Mouse (Mus musculus): ENCODE measurements around the gene Tra2a. TPM values are rescaled to one million over a fixed set of nuclear protein-coding genes. Genes with fewer than 3 reads are reported as not detected.
A peak's percentile ranks its signal among the peaks of the same experiment; 100 is the strongest.

Gene Tra2a
- polyA plus RNA-seq, 1 experiment from 2014 or later = 92.7 TPM

DNA sequence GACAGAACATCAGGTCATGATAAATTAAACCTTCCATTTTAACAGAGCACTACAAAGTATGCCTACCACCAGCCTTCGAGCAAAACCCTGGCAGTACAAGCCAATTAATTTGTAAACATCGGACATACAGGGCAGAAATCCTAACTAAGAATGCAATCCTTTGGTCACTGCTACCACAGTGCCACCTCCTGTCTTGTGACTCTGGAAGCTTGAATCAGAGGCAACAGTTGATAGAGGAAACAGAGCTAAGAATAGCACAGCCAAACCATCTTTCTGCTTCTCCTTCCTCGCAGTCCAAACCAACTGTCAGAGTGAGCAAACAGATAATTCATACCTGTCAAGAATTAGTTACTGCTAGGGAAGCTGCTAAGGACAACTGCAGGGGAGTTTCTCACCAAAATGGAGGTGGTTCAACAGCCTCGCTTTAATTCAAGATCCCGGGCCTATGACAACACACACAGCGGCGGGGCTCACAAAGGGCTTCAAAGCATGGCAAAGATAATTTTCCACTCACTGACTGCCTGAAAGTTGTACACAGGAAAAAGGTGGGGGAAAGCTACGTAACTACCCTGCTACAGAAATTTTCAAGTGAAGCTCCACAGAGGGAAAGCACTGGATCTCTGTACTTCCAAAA lies 55.4 kb downstream of the Tra2a start:
- H3K9ac ChIP-seq = no peak overlapping the region
- H3K9me3 ChIP-seq = no peaks in the 10 kb centered on the region
- H3K4me3 ChIP-seq (replicated peaks) = no peak overlapping the region
- peaks cover 34% of the 10 kb centered on the region for H3K4me1 ChIP-seq
- ATAC-seq (ENCODE audit: insufficient read depth, low FRiP score, low read depth) = no peak
- H3K4me2 ChIP-seq = peak overlapping the region; percentile 1; the same call in 1 of the 2 replicates
- peak overlapping the region; percentile 60; the same call in 1 of the 2 replicates for H3K27ac ChIP-seq
- peaks cover 8% of the 10 kb centered on the region; the same call in 1 of the 2 replicates for H3K36me3 ChIP-seq
- no peaks in the 10 kb centered on the region for H3K27me3 ChIP-seq (replicated peaks)
- 34% methylated on average over 8 of the region's 8 CpGs for WGBS

- no peak overlapping the region for H3K9ac ChIP-seq
- H3K4me1 ChIP-seq = peaks cover 24% of the 10 kb centered on the region
- H3K9me3 ChIP-seq = no peaks in the 10 kb centered on the region
- peaks cover 8% of the 10 kb centered on the region; the same call in 1 of the 2 replicates for H3K36me3 ChIP-seq
- H3K4me2 ChIP-seq = no peak overlapping the region
- H3K27me3 ChIP-seq (replicated peaks) = no peaks in the 10 kb centered on the region
- H3K4me3 ChIP-seq (replicated peaks) = no peak overlapping the region
- ATAC-seq (ENCODE audit: insufficient read depth, low FRiP score, low read depth) = no peak
- WGBS = 82% methylated on average over 1 of the region's 1 CpGs
- H3K27ac ChIP-seq = no peak overlapping the region
Measured at GRCm38 (mm10) chr6:49206416-49206815, 57.4 kb downstream of the Tra2a start.

DNA sequence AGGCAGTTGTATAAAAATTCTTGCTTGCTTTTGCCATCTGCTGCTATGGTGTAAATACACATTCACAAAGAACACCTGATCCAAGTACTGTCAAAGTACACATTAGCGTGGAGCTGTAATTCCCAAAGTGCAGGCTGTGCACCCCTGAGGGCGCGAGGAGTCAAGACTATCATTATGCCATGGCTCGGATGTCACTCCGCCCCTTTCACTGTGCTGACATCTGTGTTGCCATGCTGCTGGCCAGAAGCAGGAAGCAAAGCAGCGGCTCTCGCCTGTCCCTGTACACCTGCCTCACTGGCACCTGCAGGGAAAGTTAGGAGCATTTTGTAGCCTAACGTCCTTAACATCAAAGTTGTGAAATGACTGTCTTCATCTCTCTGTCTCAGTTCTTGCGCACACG lies 68.6 kb downstream of the Tra2a start:
- no peaks in the 10 kb centered on the region for H3K27me3 ChIP-seq (replicated peaks)
- no peak overlapping the region for H3K27ac ChIP-seq
- H3K4me3 ChIP-seq (replicated peaks) = no peak overlapping the region
- no peaks in the 10 kb centered on the region for H3K4me1 ChIP-seq
- WGBS = 87% methylated on average over 10 of the region's 10 CpGs
- H3K9ac ChIP-seq = no peak overlapping the region
- ATAC-seq (ENCODE audit: insufficient read depth, low FRiP score, low read depth) = no peak
- H3K36me3 ChIP-seq = 0 out of 2 replicates have a peak, but pooled peaks cover 7% of the 10 kb centered on the region
- H3K4me2 ChIP-seq = no peak overlapping the region
- H3K9me3 ChIP-seq = no peaks in the 10 kb centered on the region

GRCm38 (mm10) chr6:49194536-49194935 lies 69.3 kb downstream of the Tra2a start:
- WGBS = 96% methylated on average over 4 of the region's 4 CpGs
- no peaks in the 10 kb centered on the region for H3K9me3 ChIP-seq
- H3K4me3 ChIP-seq (replicated peaks) = no peak overlapping the region
- no peak overlapping the region for H3K9ac ChIP-seq
- H3K4me2 ChIP-seq = no peak overlapping the region
- H3K4me1 ChIP-seq = no peaks in the 10 kb centered on the region
- no peak for ATAC-seq (ENCODE audit: insufficient read depth, low FRiP score, low read depth)
- no peaks in the 10 kb centered on the region for H3K27me3 ChIP-seq (replicated peaks)
- no peak overlapping the region for H3K27ac ChIP-seq
- 0 out of 2 replicates have a peak, but pooled peaks cover 7% of the 10 kb centered on the region for H3K36me3 ChIP-seq

Other genes with a start within 250 kb of the Tra2a start
- gene Gpnmb, start 227.5 kb downstream of the Tra2a start, polyA plus RNA-seq (2015; fragmentation: Nextera tagmentation; extraction: Ambion mirVana) = 0.26 and 0.34 TPM in 2 replicates
- gene Malsu1, start 190.2 kb downstream of the Tra2a start, polyA plus RNA-seq (2015; fragmentation: Nextera tagmentation; extraction: Ambion mirVana) = 69.0 and 76.9 TPM in 2 replicates
- 64.3 and 72.4 TPM in 2 replicates for gene Igf2bp3, start 49.1 kb downstream of the Tra2a start, polyA plus RNA-seq (2015; fragmentation: Nextera tagmentation; extraction: Ambion mirVana)
- 12.4 and 13.1 TPM in 2 replicates for gene Ccdc126, start 55.2 kb upstream of the Tra2a start, polyA plus RNA-seq (2015; fragmentation: Nextera tagmentation; extraction: Ambion mirVana)
- gene Fam221a, start 103.7 kb upstream of the Tra2a start, polyA plus RNA-seq (2015; fragmentation: Nextera tagmentation; extraction: Ambion mirVana) = 7.8 TPM in 2 replicates
- gene Stk31, start 131.6 kb upstream of the Tra2a start, polyA plus RNA-seq (2015; fragmentation: Nextera tagmentation; extraction: Ambion mirVana) = 0.10 TPM in 1 of 2 replicates, not detected in the other

Measured in stomach, embryonic 15.5 days (tissue).